Mouse (Mus musculus) testis, postnatal 14 days (tissue): Measurements from ENCODE around the gene Glis1.

Experiments
- DNase-seq: peaks from one replicate; pipeline ENCODE4 v3.0.0; 2021; ENCODE audit warnings: low spot score

Gene Glis1

GRCm38 (mm10) chr4:107520071-107520470, 85.7 kb downstream of the Glis1 start:
- no peak for DNase-seq

DNA sequence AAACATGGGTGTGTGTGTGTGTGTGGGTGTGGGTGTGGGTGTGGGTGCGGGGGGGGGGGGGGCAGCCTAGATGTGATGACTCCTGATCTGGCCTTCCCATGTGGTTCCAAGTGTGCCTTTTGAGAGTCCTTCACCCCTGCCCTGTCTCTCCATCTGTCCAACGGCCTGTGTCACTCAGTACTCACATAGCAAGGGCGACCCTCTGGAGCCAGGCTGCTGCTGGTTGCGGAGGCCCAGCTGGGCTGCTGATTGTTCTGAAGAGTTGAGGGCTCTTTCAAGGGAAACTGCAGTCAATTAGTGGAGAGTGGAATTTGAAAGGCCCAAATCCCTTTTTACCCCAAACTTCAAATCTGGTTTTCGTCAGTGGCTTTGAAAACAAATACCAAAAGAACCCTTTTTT, 86.4 kb downstream of the Glis1 start:
- DNase-seq, result no peak

DNA sequence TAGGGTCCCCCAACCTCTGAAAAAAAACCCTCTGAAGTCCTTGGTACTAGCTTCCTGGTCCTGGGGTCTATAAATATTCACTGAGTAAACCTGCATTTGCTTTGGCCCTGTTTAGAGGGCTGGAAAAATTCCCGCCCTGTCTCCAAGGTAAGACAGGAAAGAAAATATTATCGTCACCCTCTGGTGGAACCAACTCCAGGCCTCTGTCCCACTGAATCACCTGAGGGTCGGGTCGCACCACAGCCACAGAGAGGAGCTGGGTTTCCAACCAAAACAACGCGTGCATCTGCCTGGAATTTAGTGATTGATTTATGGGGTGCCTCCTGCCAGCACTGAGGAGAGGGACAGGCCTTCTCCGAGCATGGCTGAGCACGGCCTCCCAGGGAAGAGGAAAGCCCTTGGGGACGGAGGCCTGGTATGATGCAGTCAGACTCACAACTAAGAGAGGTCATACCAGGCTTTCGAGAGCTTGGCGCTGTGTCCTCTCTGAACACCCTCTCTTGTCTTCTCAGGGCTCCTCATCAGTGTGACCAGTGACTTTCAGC, 89.3 kb downstream of the Glis1 start:
- no peak for DNase-seq

- no peak for DNase-seq
These were observed 100.7 kb downstream of the Glis1 start for GRCm38 (mm10) chr4:107535126-107535525.

DNA sequence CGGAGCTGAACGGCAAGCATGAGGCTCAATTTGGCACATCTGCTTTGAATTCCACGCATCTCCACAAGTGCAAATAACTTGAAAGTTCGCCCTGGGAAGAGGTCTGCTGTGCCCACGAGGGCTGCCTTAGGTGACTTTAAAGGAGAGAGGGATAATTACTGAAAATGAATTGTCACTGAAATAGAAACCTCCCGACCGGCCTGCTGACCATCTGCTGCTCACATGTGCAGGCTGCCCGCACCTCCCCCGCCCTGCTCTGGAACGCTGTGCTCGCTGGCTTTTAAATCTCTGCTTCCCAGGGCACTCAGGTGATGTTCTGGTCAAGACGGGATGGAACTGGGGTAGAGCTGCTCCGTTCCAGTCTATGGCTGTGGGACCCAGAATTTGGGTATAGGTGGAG, 103.7 kb downstream of the Glis1 start:
- DNase-seq, result no peak

DNA sequence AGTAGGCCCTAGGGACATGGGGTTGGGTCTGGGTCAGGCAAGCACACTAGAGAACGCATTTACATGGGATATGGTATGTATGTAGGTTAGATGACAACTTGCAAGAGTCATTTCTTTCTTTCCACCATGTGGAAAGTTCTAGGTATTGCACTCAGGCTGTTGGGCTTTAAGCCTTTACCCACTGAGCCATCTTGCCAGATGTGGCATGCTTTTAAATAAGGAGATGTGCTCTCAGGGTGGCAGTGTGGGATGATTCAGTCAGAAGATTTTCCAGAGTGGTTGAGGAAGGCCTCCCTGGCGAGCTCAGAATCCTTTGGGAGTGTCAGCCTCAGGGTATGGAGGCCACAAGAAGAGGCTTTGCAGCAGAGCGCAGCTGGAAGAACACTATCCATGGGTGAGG, 104.2 kb downstream of the Glis1 start:
- DNase-seq, result no peak

GRCm38 (mm10) chr4:107539021-107539420, 104.6 kb downstream of the Glis1 start:
- DNase-seq, result no peak

GRCm38 (mm10) chr4:107541821-107542220, 107.4 kb downstream of the Glis1 start:
- no peak for DNase-seq

- no peak for DNase-seq
These were observed 110.5 kb downstream of the Glis1 start for GRCm38 (mm10) chr4:107544843-107545242.

DNA sequence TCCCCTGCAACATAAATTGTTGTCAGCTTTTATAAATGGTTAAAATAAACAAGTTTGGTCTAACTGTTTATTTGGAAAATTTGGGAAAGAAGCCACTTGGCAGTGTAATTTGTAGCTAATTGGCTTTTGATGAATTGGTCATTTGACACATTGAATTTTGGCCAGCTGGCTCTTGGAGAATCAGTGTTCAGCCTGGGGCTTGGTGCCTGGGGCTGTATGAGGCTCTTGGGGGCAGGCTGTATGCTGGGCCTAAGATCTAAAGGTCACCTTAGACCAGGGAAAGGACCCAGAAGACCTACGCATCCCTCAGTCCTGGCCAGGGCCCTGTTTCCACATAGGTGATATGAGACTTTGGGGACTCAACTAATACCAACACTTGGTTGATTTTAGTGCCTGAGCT, 111.3 kb downstream of the Glis1 start:
- no peak for DNase-seq

GRCm38 (mm10) chr4:107546525-107546924, 112.1 kb downstream of the Glis1 start:
- DNase-seq, result no peak

DNA sequence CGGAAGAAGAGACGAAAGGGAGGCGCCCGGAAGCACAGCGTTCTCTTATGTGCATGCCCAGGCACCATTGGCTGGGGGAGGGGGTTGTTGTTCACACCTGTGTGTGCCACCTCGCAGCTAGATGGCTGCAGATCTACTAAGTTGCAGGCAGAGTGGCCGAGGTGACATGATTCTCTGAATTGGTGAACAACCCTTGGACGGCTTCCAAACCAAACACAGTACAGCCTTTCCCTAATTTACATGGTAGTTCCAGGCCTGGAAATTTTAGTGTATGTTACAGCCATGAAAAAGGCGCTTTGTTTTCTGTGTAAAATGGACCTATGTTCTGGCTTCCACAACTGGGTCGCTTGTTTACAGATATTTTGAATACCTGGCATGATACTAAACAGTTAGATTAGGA, 115.7 kb downstream of the Glis1 start:
- no peak for DNase-seq

- no peak for DNase-seq
These were observed 116.2 kb downstream of the Glis1 start for GRCm38 (mm10) chr4:107550546-107550945.

- no peak for DNase-seq
These were observed 118.3 kb downstream of the Glis1 start for GRCm38 (mm10) chr4:107552696-107553095.

DNA sequence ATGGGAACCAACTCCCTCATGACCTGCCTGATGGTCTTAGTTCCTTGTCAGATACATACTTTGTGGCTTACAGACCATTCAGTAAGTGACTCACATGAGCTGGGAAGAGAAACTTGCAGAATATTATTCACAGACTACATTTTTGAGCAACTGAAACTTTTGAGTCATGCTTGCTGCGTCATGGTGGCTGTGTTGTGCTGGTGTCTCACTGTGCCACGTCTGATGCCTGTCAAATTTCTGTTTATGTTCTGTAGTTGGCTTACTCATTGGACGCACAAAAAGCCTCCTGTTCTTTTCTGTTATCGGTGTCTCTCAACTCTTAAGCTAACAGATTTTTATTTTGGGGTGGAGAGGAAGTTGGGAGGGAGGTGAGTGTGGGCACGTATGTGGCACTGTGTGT, 119.4 kb downstream of the Glis1 start:
- no peak for DNase-seq

GRCm38 (mm10) chr4:107558801-107559200, 124.4 kb downstream of the Glis1 start:
- no peak for DNase-seq

GRCm38 (mm10) chr4:107561056-107561455, 126.7 kb downstream of the Glis1 start:
- DNase-seq, result no peak

DNA sequence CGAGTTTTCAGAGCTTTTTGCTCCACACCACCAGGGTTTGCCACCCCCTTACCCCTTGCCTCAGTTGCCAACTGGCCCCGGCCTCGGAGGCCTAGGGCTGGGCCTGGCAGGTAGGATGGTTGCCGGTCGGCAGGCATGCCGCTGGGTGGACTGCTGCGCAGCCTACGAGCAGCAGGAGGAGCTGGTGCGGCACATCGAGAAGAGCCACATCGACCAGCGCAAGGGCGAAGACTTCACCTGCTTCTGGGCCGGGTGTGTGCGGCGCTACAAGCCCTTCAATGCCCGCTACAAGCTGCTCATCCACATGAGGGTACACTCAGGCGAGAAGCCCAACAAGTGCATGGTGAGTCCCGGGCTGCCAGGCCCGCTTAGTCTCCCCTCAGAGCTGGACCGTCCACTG, 133.8 kb downstream of the Glis1 start:
- DNase-seq, result no peak

DNA sequence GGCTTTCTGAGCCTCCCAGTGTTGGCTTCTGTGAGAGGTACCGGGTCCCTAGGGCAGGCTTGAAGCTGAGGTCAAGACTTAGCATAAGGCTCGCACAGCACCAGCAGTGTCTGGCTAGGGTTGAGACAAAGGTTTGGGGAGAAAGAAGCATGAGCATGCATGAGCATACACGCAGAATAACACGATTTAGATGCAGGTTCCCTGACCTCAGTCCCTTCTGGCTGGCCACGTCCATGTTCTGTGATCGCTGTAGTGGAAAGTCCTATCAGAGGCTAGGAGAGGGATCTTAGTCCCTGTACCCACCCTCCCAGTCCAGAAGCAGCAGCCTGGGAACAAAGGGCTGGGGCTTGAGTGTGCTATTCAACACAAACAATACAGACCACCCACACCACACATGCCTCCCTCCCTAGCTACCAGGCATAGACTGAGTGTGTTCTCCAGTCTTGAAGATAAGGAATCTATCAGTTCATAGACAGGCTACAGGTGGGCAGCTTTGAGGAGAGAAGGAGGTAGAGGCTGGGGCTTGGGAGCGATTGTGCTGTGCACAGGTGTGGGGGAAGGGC, 134.6 kb downstream of the Glis1 start:
- no peak for DNase-seq

DNA sequence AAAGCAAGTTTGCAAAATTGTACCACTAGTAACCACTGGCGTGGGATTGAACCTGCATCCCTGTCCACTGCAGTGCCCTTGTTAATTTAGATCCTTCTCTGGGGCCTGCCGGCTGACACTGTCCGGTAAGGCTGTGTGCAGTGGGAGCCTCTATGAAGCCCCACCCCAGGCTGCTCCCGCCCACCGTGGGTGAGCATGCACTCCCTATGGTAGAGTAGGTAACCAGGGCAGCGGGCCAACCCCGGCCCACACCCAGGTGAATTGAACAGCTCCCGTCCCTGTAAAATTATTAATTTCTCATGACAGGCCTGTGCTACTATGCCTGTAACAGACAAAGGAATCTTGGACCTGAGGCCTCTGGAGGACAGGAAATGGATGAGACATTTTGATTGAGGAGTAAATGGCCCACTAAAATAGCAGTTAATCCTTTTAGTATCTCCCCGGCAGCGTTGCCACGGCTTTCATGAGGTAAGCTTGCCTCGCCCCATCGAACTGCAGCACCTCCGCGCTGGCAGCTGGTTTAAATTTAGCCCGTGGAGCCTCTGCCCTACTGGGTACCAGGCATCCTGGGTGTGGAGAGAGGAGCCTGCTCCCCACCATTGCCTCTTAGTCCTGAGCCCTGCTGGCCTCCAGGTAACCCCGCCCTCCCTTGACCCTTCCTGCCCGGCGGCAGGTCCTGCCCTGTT, 136.1 kb downstream of the Glis1 start:
- DNase-seq, result no peak

GRCm38 (mm10) chr4:107575781-107576180, 141.4 kb downstream of the Glis1 start:
- DNase-seq, result no peak

DNA sequence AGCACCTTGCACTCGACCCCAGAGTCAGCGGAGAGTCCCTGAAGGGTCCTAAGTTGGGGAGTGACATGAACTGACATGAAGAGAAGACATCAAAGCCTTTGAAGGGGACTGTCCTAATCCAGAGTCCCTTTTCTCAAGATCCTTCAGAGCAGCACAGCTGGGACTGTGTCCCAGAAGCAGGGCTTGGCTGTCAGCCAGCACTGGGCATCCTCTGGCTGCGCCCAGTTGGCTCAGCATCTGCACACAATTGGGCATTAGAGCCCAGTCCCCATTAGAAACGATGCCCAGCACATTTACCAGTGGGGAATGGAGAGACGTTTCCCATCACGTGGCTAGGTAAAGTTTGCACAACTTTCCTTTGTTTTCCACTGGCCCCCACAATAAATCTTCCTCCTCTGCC, 142.4 kb downstream of the Glis1 start:
- no peak for DNase-seq

DNA sequence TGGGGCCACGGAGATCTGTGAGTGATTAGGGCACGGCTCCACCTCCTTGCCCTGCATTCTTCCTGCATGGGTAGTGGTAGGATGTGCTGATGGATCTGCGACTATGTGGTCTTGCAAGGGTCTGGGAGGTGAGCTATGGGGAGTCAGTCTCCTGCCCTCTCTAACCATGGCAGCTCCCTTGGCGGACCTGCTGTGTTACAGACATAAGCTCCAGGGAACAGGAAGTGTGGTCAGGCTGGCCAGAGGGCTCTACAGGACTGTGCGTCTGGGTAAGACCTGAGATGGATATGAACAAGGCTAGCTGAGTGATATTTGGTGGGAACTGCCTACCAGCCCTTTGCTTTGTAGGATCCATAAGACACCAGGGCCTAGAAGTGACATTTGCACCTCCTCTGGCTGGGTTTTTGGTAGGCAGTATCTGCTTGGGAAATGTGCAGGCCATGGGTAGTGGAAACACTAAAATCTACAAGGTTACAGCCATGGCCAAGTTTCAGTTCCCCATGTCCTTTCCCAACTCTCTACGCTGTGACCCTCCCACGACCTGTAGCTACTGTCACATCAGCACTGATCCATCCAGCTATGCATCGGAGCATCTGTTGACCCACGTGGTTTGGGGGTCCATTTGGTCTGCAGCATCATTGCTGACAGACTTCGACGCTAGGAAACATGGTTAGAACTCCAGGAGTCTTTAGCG, 142.9 kb downstream of the Glis1 start:
- DNase-seq, result no peak
